Mouse (Mus musculus) testis, postnatal 14 days (tissue): ENCODE data around the gene Tsga8.

Source experiments
- DNase-seq: peaks from one replicate; pipeline ENCODE4 v3.0.0; 2021; ENCODE audit warnings: low spot score

Tsga8 gene

GRCm38 (mm10) chrX:83487598-83487997 lies at the start of gene Tsga8:
TSS of gene Tsga8 (minus strand) at chrX:83487924.
- no peak for DNase-seq
